Mouse (Mus musculus): ENCODE results near the gene Fbxl7. TPM values are rescaled to one million over a fixed set of nuclear protein-coding genes. Genes with fewer than 3 reads are reported as not detected.

Fbxl7 gene
- polyA plus RNA-seq, 1 experiment, result 4.2 TPM

GRCm38 (mm10) chr15:26872234-26872633 is 23.1 kb downstream of the Fbxl7 start:
- TF ChIP-seq MYOG (IDR thresholded peaks at IDR 0.05; ENCODE audit: control insufficient read depth, extremely low read depth, insufficient read length) (no peak), MYOD1 (IDR thresholded peaks at IDR 0.05; ENCODE audit: control insufficient read depth, insufficient read length, low read depth) (no peak), FOSL1 (IDR thresholded peaks at IDR 0.05; ENCODE audit: insufficient read depth, low read length, poor library complexity, severe bottlenecking) (no peak)
- H3K4me3 ChIP-seq (ENCODE audit: insufficient read depth, poor library complexity, severe bottlenecking), result no peak overlapping the region
- no peaks in the 10 kb centered on the region for H3K79me2 ChIP-seq (ENCODE audit: control insufficient read depth, insufficient read depth)
- H3K79me3 ChIP-seq (ENCODE audit: low read depth), result peaks cover 2% of the 10 kb centered on the region
- no peaks in the 10 kb centered on the region for H3K36me3 ChIP-seq (ENCODE audit: control insufficient read depth, insufficient read depth)
- no peak overlapping the region for H3ac ChIP-seq (ENCODE audit: control insufficient read depth, insufficient read length, low read depth)
- no peaks in the 10 kb centered on the region for H3K27me3 ChIP-seq (ENCODE audit: control insufficient read depth, insufficient read depth, insufficient read length)

- H3K4me3 ChIP-seq (ENCODE audit: insufficient read depth, poor library complexity, severe bottlenecking), result no peak overlapping the region
- H3K36me3 ChIP-seq (ENCODE audit: control insufficient read depth, insufficient read depth), result no peaks in the 10 kb centered on the region
- TF ChIP-seq MYOG (IDR thresholded peaks at IDR 0.05; ENCODE audit: control insufficient read depth, extremely low read depth, insufficient read length) (no peak), MYOD1 (IDR thresholded peaks at IDR 0.05; ENCODE audit: control insufficient read depth, insufficient read length, low read depth) (no peak), CTCF (IDR thresholded peaks at IDR 0.05; ENCODE audit: control insufficient read depth, insufficient read depth, insufficient read length) (no peak), USF1 (IDR thresholded peaks at IDR 0.05; ENCODE audit: low read depth) (no peak), CEBPB (IDR thresholded peaks at IDR 0.05; ENCODE audit: low read depth) (no peak)
- H3K79me2 ChIP-seq (ENCODE audit: control insufficient read depth, insufficient read depth), result no peaks in the 10 kb centered on the region
- no peaks in the 10 kb centered on the region for H3K27me3 ChIP-seq (ENCODE audit: control insufficient read depth, insufficient read depth, insufficient read length)
- no peaks in the 10 kb centered on the region for H3K79me3 ChIP-seq (ENCODE audit: low read depth)
- H3ac ChIP-seq (ENCODE audit: control insufficient read depth, insufficient read length, low read depth), result no peak overlapping the region
Measured at GRCm38 (mm10) chr15:26869197-26869596, 26.2 kb downstream of the Fbxl7 start.

- no peaks in the 10 kb centered on the region for H3K79me2 ChIP-seq (ENCODE audit: control insufficient read depth, insufficient read depth)
- TF ChIP-seq USF1 (IDR thresholded peaks at IDR 0.05; ENCODE audit: low read depth), result no peak
- no peak for TF ChIP-seq FOSL1 (IDR thresholded peaks at IDR 0.05; ENCODE audit: insufficient read depth, low read length, poor library complexity, severe bottlenecking)
- TF ChIP-seq MAX (IDR thresholded peaks at IDR 0.05), result no peak
- TF ChIP-seq CTCF (IDR thresholded peaks at IDR 0.05; ENCODE audit: control insufficient read depth, insufficient read depth, insufficient read length), result no peak
- no peaks in the 10 kb centered on the region for H3K79me3 ChIP-seq (ENCODE audit: low read depth)
- H3K27me3 ChIP-seq (ENCODE audit: control insufficient read depth, insufficient read depth, insufficient read length), result no peaks in the 10 kb centered on the region
- no peak overlapping the region for H3K4me3 ChIP-seq (ENCODE audit: insufficient read depth, poor library complexity, severe bottlenecking)
- no peaks in the 10 kb centered on the region for H3K36me3 ChIP-seq (ENCODE audit: control insufficient read depth, insufficient read depth)
- H3ac ChIP-seq (ENCODE audit: control insufficient read depth, insufficient read length, low read depth), result no peak overlapping the region
Measured at GRCm38 (mm10) chr15:26867521-26867920, 27.9 kb downstream of the Fbxl7 start.

GRCm38 (mm10) chr15:26862173-26862572 is 33.2 kb downstream of the Fbxl7 start:
- Histone ChIP-seq H3K27me3 (ENCODE audit: control insufficient read depth, insufficient read depth, insufficient read length) (no peaks in the 10 kb centered on the region), H3K36me3 (ENCODE audit: control insufficient read depth, insufficient read depth) (no peaks in the 10 kb centered on the region), H3K79me3 (ENCODE audit: low read depth) (no peaks in the 10 kb centered on the region), H3K4me3 (ENCODE audit: insufficient read depth, poor library complexity, severe bottlenecking) (no peak overlapping the region), H3K79me2 (ENCODE audit: control insufficient read depth, insufficient read depth) (no peaks in the 10 kb centered on the region), H3ac (ENCODE audit: control insufficient read depth, insufficient read length, low read depth) (no peak overlapping the region)
- TF ChIP-seq MYOG (IDR thresholded peaks at IDR 0.05; ENCODE audit: control insufficient read depth, extremely low read depth, insufficient read length), result no peak
- no peak for TF ChIP-seq FOSL1 (IDR thresholded peaks at IDR 0.05; ENCODE audit: insufficient read depth, low read length, poor library complexity, severe bottlenecking)
- TF ChIP-seq MYOD1 (IDR thresholded peaks at IDR 0.05; ENCODE audit: control insufficient read depth, insufficient read length, low read depth), result no peak
- TF ChIP-seq USF1 (IDR thresholded peaks at IDR 0.05; ENCODE audit: low read depth), result no peak

- Histone ChIP-seq H3K36me3 (ENCODE audit: control insufficient read depth, insufficient read depth) (no peaks in the 10 kb centered on the region), H3K27me3 (ENCODE audit: control insufficient read depth, insufficient read depth, insufficient read length) (no peaks in the 10 kb centered on the region), H3ac (ENCODE audit: control insufficient read depth, insufficient read length, low read depth) (no peak overlapping the region), H3K4me3 (ENCODE audit: insufficient read depth, poor library complexity, severe bottlenecking) (no peak overlapping the region), H3K79me2 (ENCODE audit: control insufficient read depth, insufficient read depth) (no peaks in the 10 kb centered on the region), H3K79me3 (ENCODE audit: low read depth) (no peaks in the 10 kb centered on the region)
- no peak for TF ChIP-seq MAX (IDR thresholded peaks at IDR 0.05)
- no peak for TF ChIP-seq CEBPB (IDR thresholded peaks at IDR 0.05; ENCODE audit: low read depth)
- TF ChIP-seq CTCF (IDR thresholded peaks at IDR 0.05; ENCODE audit: control insufficient read depth, insufficient read depth, insufficient read length), result no peak
- TF ChIP-seq FOSL1 (IDR thresholded peaks at IDR 0.05; ENCODE audit: insufficient read depth, low read length, poor library complexity, severe bottlenecking), result no peak
- no peak for TF ChIP-seq MYOD1 (IDR thresholded peaks at IDR 0.05; ENCODE audit: control insufficient read depth, insufficient read length, low read depth)
- no peak for TF ChIP-seq MYOG (IDR thresholded peaks at IDR 0.05; ENCODE audit: control insufficient read depth, extremely low read depth, insufficient read length)
- no peak for TF ChIP-seq USF1 (IDR thresholded peaks at IDR 0.05; ENCODE audit: low read depth)
Measured at GRCm38 (mm10) chr15:26849626-26850025, 45.8 kb downstream of the Fbxl7 start.

GRCm38 (mm10) chr15:26842216-26842615 is 53.2 kb downstream of the Fbxl7 start:
- H3K4me3 ChIP-seq (ENCODE audit: insufficient read depth, poor library complexity, severe bottlenecking), result no peak overlapping the region
- no peaks in the 10 kb centered on the region for H3K79me3 ChIP-seq (ENCODE audit: low read depth)
- H3K79me2 ChIP-seq (ENCODE audit: control insufficient read depth, insufficient read depth), result no peaks in the 10 kb centered on the region
- TF ChIP-seq CTCF (IDR thresholded peaks at IDR 0.05; ENCODE audit: control insufficient read depth, insufficient read depth, insufficient read length) (no peak), MYOD1 (IDR thresholded peaks at IDR 0.05; ENCODE audit: control insufficient read depth, insufficient read length, low read depth) (no peak), USF1 (IDR thresholded peaks at IDR 0.05; ENCODE audit: low read depth) (no peak), MYOG (IDR thresholded peaks at IDR 0.05; ENCODE audit: control insufficient read depth, extremely low read depth, insufficient read length) (no peak), MAX (IDR thresholded peaks at IDR 0.05) (no peak), FOSL1 (IDR thresholded peaks at IDR 0.05; ENCODE audit: insufficient read depth, low read length, poor library complexity, severe bottlenecking) (no peak), CEBPB (IDR thresholded peaks at IDR 0.05; ENCODE audit: low read depth) (no peak)
- no peaks in the 10 kb centered on the region for H3K27me3 ChIP-seq (ENCODE audit: control insufficient read depth, insufficient read depth, insufficient read length)
- no peaks in the 10 kb centered on the region for H3K36me3 ChIP-seq (ENCODE audit: control insufficient read depth, insufficient read depth)
- H3ac ChIP-seq (ENCODE audit: control insufficient read depth, insufficient read length, low read depth), result no peak overlapping the region
